Mouse (Mus musculus) liver (tissue): ENCODE results near the gene Cnih2.
A peak's percentile ranks its signal among the peaks of the same experiment; 100 is the strongest.

ENCODE experiments used
- DNase-seq: peaks from one replicate; pipeline ENCODE4 v3.0.0-alpha.2; 2020; ENCODE audit warnings: mixed read lengths

Gene Cnih2

GRCm38 (mm10) chr19:5098363-5099143 is at the start of gene Cnih2:
TSS of gene Cnih2 (minus strand) at chr19:5098521.
- peak; percentile 75 for DNase-seq

- DNase-seq, result peak; percentile 17
Observed at GRCm38 (mm10) chr19:5139640-5140039, 41.3 kb upstream of the Cnih2 start.

GRCm38 (mm10) chr19:5131237-5131636 is 32.9 kb upstream of the Cnih2 start:
- DNase-seq, result no peak

GRCm38 (mm10) chr19:5129770-5130169 is 31.4 kb upstream of the Cnih2 start:
- no peak for DNase-seq

GRCm38 (mm10) chr19:5124055-5124614 is 25.8 kb upstream of the Cnih2 start:
- DNase-seq, result no peak

GRCm38 (mm10) chr19:5123241-5123640 is 24.9 kb upstream of the Cnih2 start:
- no peak for DNase-seq

GRCm38 (mm10) chr19:5122492-5122891 is 24.2 kb upstream of the Cnih2 start:
- no peak for DNase-seq

GRCm38 (mm10) chr19:5118384-5118698 is 20.0 kb upstream of the Cnih2 start, which contains the start of gene Klc2:
TSS of gene Klc2 (minus strand) at chr19:5118560.
- no peak for DNase-seq

GRCm38 (mm10) chr19:5117494-5118383 is 19.4 kb upstream of the Cnih2 start:
- DNase-seq, result peak; percentile 87

- no peak for DNase-seq
Observed at GRCm38 (mm10) chr19:5113783-5114182, 15.5 kb upstream of the Cnih2 start.

- DNase-seq, result peak; percentile 52
Observed at GRCm38 (mm10) chr19:5109659-5110453, 11.5 kb upstream of the Cnih2 start.

GRCm38 (mm10) chr19:5108702-5109101 is 10.4 kb upstream of the Cnih2 start:
- no peak for DNase-seq

- DNase-seq, result peak; percentile 44
Observed at GRCm38 (mm10) chr19:5108271-5108575, 9.9 kb upstream of the Cnih2 start.

- DNase-seq, result no peak
Observed at GRCm38 (mm10) chr19:5107556-5108270, 9.4 kb upstream of the Cnih2 start.

- DNase-seq, result peak; percentile 99
Observed at GRCm38 (mm10) chr19:5106731-5107191, 8.4 kb upstream of the Cnih2 start, which contains the start of gene Rab1b. TSS of gene Rab1b (minus strand) at chr19:5107072.

- no peak for DNase-seq
Observed at GRCm38 (mm10) chr19:5106074-5106473, 7.8 kb upstream of the Cnih2 start.

- no peak for DNase-seq
Observed at GRCm38 (mm10) chr19:5097521-5098362, 579 bp downstream of the Cnih2 start.

- no peak for DNase-seq
Observed at GRCm38 (mm10) chr19:5095887-5096474, 2.3 kb downstream of the Cnih2 start.

GRCm38 (mm10) chr19:5094746-5095417 is 3.4 kb downstream of the Cnih2 start:
- no peak for DNase-seq

- DNase-seq, result peak; percentile 90
Observed at GRCm38 (mm10) chr19:5094243-5094632, 4.1 kb downstream of the Cnih2 start.
